Comparison of ENCODE assay signal across 24 mouse cellular contexts in the genomic region with DNA sequence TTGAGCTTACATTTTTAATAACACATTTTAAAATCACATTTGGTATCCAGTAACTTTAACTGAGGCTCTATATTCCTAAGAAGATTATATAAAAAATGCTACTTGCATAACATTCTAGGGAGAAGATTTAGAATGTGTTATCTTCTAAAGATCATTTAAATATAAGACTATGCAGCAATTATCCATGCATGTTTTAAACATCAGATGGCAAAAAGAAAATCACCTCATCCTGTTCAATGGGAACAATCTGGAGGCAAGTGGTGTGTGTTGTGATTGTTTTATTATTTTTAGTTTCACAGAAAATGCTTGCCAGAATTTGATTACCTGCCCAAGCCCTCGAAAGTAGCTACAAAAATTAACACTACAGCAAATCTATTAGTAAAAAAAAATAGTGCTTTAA.
"Had no signal": no experiment of that assay in that cellular context is flagged by ENCODE, and none has a peak within 500 bp of the region (broad histone marks: within the 10 kb centered on the region; RNA-seq: fewer than 3 reads in every experiment).

No protein-coding gene starts in this region.

- DNase-seq: gastrocnemius, postnatal 25 days; heart, adult 18-20 months; heart, postnatal 10 days; heart, postnatal 4 days; kidney, adult 18-20 months; kidney, adult 8-10 months; kidney, postnatal 10 days; kidney, postnatal 25 days; kidney, postnatal 4 days; layer of hippocampus, adult 9-11 months; liver; liver, embryonic 13.5 days had no signal

- H3K4me3 ChIP-seq: heart, embryonic 10.5 days; heart, embryonic 12.5 days; hindbrain, embryonic 10.5 days; hindbrain, embryonic 12.5 days; intestine, embryonic 15.5 days; limb, embryonic 10.5 days; limb, embryonic 12.5 days; liver, embryonic 13.5 days; liver, embryonic 15.5 days had no signal

- ATAC-seq: hindbrain, embryonic 16.5 days; inflammation-experienced regulatory T-cells, adult 6 months; intestine, embryonic 15.5 days; intestine, postnatal 0 days had no signal

- H3K27ac ChIP-seq: heart, embryonic 10.5 days; hindbrain, embryonic 10.5 days; hindbrain, embryonic 12.5 days; hindbrain, embryonic 14.5 days; intestine, embryonic 15.5 days; limb, embryonic 10.5 days; limb, embryonic 12.5 days; liver, embryonic 13.5 days; liver, embryonic 15.5 days had no signal
